Mouse (Mus musculus) neural tube, embryonic 13.5 days (tissue): ENCODE results near the gene Ndufb4. TPM values are rescaled to one million over a fixed set of nuclear protein-coding genes. Genes with fewer than 3 reads are reported as not detected.

Experiments
- polyA plus RNA-seq: library from polyadenylated mRNA; unstranded; fragments of >200 nt; fragmentation: Nextera tagmentation; extraction: Ambion mirVana; gene quantifications from 2 replicates; pipeline ENCODE4 v1.2.1, GENCODE M21; 2015

Gene Ndufb4
- polyA plus RNA-seq, 1 experiment from 2014 or later = 68.9 TPM

Other genes with a start within 250 kb of the Ndufb4 start
- 28.5 and 29.6 TPM in 2 replicates for gene Gtf2e1, start 114.7 kb downstream of the Ndufb4 start, polyA plus RNA-seq
- 21.6 and 23.9 TPM in 2 replicates for gene Rabl3, start 114.6 kb downstream of the Ndufb4 start, polyA plus RNA-seq
- 0.27 TPM in 1 of 2 replicates, not detected in the other for gene Hgd, start 74.3 kb downstream of the Ndufb4 start, polyA plus RNA-seq
- gene Fstl1, start 122.4 kb upstream of the Ndufb4 start, polyA plus RNA-seq = 156 and 165 TPM in 2 replicates
- gene Gm36028, start 206.7 kb upstream of the Ndufb4 start, polyA plus RNA-seq = 0.24 TPM in 1 of 2 replicates, not detected in the other
- gene Lrrc58, start 213.9 kb upstream of the Ndufb4 start, polyA plus RNA-seq = 54.9 and 59.0 TPM in 2 replicates